Mouse (Mus musculus) T-helper 17 cell (primary cell): ENCODE data around the gene Olfr1303.

ENCODE experiments used
- in situ Hi-C, 2 experiments: fragments of 300-600 bp; cut with MboI, MseI; formaldehyde crosslinking; loops; 1 replicate in 1 of 2; 2 replicates in 1 of 2; pipeline ENCODE4 v1.15.1; 2025; ENCODE audit warnings: high pct_unique_total_duplicates in 2 of 2

Olfr1303 gene

DNA sequence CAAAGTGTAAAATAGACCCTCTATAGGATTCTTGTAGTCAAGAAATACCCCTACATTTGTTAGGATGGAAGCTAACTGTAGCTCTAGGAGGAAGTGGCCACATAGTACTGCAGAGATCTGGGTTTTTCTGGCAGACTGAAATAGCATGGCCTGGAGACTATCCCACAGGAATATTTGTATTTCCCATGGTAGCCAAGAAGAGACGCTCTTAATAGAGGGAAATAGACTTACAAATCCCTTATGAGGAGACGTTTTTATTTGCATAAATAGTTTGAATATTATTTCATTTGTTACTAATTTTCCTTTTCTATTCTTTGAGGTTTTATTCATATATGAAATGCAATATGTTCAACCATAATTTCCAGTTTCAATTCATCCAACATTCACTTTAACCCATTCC is at the start of gene Olfr1303:
Gene Olfr1303 (minus strand): TSS at position 101 of the 400 bp plus-strand sequence.
- in situ Hi-C loops, result no loop called here

DNA sequence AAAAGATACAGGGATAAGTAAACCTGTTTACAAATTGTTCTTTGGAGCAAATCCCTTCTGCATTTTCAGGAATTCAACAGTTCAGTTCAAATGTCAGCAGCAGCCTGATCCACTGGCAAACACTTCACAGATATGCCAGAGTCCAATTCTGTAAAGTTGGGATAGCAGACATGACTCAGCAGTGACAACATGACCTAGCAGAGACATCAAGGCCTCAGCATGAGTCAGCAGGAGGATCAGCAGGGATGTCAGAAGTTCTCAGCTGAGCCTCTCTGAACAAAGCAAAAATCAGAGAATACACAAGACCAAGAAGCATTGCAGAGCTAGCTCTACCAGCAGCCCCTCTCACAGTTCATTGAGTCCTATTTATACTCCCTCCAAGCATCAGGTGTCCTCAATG is 7.2 kb downstream of the Olfr1303 start:
- in situ Hi-C loops, result no loop called here

DNA sequence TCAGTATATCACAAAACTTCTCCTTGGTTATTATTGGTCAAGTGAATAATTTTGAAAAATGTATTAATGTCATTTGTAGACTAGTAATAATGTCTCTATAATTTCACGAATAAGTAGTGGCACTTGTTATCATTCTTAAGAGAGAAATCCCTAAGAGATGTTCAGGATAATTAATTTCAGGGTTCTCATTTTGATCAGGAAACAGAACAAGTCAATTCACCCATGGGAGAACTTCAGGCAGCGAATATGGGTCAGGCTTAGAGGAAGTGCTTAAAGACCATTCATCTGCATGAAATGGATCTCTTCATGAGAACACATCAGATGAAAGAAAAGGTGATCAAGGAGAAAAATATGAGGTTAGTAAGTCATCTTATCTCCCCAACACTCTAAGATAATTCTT is 43.0 kb downstream of the Olfr1303 start, which contains the start of gene Olfr1302:
Gene Olfr1302 (plus strand): TSS at position 301 of the 400 bp plus-strand sequence.
- in situ Hi-C loops, result no loop called here
